Mouse (Mus musculus): ENCODE measurements around the gene Rhoc.
"Not testable (repeated sequence)": the region's sequence is repeated elsewhere in the genome, so short reads cannot be mapped to it uniquely, and the experiment has no call there.

Rhoc gene

GRCm38 (mm10) chr3:104788075-104788474 lies at the start of gene Rhoc:
Gene Rhoc, plus strand, starts transcription at chr3:104788375.
- DNase-seq, result no peak

- no peak for DNase-seq
Measured at GRCm38 (mm10) chr3:104741954-104742353, 46.2 kb upstream of the Rhoc start.

- no peak for DNase-seq
Measured at GRCm38 (mm10) chr3:104743161-104743560, 45.0 kb upstream of the Rhoc start.

GRCm38 (mm10) chr3:104743864-104744263 lies 44.3 kb upstream of the Rhoc start:
- no peak for DNase-seq

GRCm38 (mm10) chr3:104752845-104753244 lies 35.3 kb upstream of the Rhoc start:
- DNase-seq, result peak in 1 of 2 experiments; percentile 29

GRCm38 (mm10) chr3:104758406-104758805 lies 29.8 kb upstream of the Rhoc start:
- DNase-seq, result peak; percentile 86 to 91

GRCm38 (mm10) chr3:104758869-104759268 lies 29.3 kb upstream of the Rhoc start:
- DNase-seq, result no peak

GRCm38 (mm10) chr3:104762103-104762863 lies 25.9 kb upstream of the Rhoc start:
- not testable (repeated sequence) for DNase-seq

- peak in 1 of 2 experiments; percentile 34 for DNase-seq
Measured at GRCm38 (mm10) chr3:104765021-104765420, 23.2 kb upstream of the Rhoc start.

GRCm38 (mm10) chr3:104767141-104767540 lies 21.0 kb upstream of the Rhoc start:
- no peak for DNase-seq

- no peak for DNase-seq
Measured at GRCm38 (mm10) chr3:104767716-104768115, 20.5 kb upstream of the Rhoc start.

GRCm38 (mm10) chr3:104769135-104769534 lies 19.0 kb upstream of the Rhoc start:
- DNase-seq, result no peak

GRCm38 (mm10) chr3:104770035-104770434 lies 18.1 kb upstream of the Rhoc start:
- peak; percentile 43 to 59 for DNase-seq

- DNase-seq, result no peak
Measured at GRCm38 (mm10) chr3:104770918-104771317, 17.3 kb upstream of the Rhoc start.

GRCm38 (mm10) chr3:104771460-104771859 lies 16.7 kb upstream of the Rhoc start:
- no peak for DNase-seq

GRCm38 (mm10) chr3:104773301-104773700 lies 14.9 kb upstream of the Rhoc start:
- no peak for DNase-seq

GRCm38 (mm10) chr3:104777342-104777741 lies 10.8 kb upstream of the Rhoc start:
- no peak for DNase-seq

GRCm38 (mm10) chr3:104779949-104780348 lies 8.2 kb upstream of the Rhoc start:
- peak; percentile 76 to 81 for DNase-seq

GRCm38 (mm10) chr3:104780561-104781420 lies 7.4 kb upstream of the Rhoc start, which contains the start of gene Ppm1j:
Gene Ppm1j, plus strand, starts transcription at chr3:104781056.
- peak in 1 of 2 experiments; percentile 42 for DNase-seq

GRCm38 (mm10) chr3:104781471-104781903 lies 6.7 kb upstream of the Rhoc start, which contains the start of gene Fam19a3:
Gene Fam19a3, minus strand, starts transcription at chr3:104781840.
- no peak for DNase-seq

- peak in 1 of 2 experiments; percentile 33 for DNase-seq
Measured at GRCm38 (mm10) chr3:104782061-104782681, 6.0 kb upstream of the Rhoc start.

- DNase-seq, result no peak
Measured at GRCm38 (mm10) chr3:104783971-104784500, 4.1 kb upstream of the Rhoc start.

- no peak for DNase-seq
Measured at GRCm38 (mm10) chr3:104785284-104785683, 2.9 kb upstream of the Rhoc start.
